Mouse (Mus musculus): Measurements from ENCODE around the gene Usp16. TPM values are rescaled to one million over a fixed set of nuclear protein-coding genes. Genes with fewer than 3 reads are reported as not detected.

The Usp16 gene
- polyA plus RNA-seq, 1 experiment from 2014 or later: 47.8 TPM

GRCm38 (mm10) chr16:87527553-87528249, 73.2 kb downstream of the Usp16 start:
- H3K9ac ChIP-seq (replicated peaks): no peak overlapping the region
- H3K36me3 ChIP-seq: no peaks in the 10 kb centered on the region
- no peaks in the 10 kb centered on the region for H3K9me3 ChIP-seq (replicated peaks)
- no peak for ATAC-seq (ENCODE audit: low FRiP score)
- no peaks in the 10 kb centered on the region for H3K27me3 ChIP-seq (replicated peaks)
- 0 out of 2 replicates have a peak, but pooled peaks cover 7% of the 10 kb centered on the region for H3K4me1 ChIP-seq
- no peak overlapping the region for H3K4me2 ChIP-seq
- H3K27ac ChIP-seq (replicated peaks): no peak overlapping the region
- no peak overlapping the region for H3K4me3 ChIP-seq (replicated peaks)
- 62% methylated on average over 8 of the region's 8 CpGs for WGBS

GRCm38 (mm10) chr16:87528755-87529154, 74.3 kb downstream of the Usp16 start:
- H3K27ac ChIP-seq (replicated peaks): no peak overlapping the region
- no peak overlapping the region for H3K9ac ChIP-seq (replicated peaks)
- H3K4me1 ChIP-seq: 0 out of 2 replicates have a peak, but pooled peaks cover 7% of the 10 kb centered on the region
- H3K9me3 ChIP-seq (replicated peaks): no peaks in the 10 kb centered on the region
- H3K27me3 ChIP-seq (replicated peaks): no peaks in the 10 kb centered on the region
- H3K4me2 ChIP-seq: no peak overlapping the region
- no peak overlapping the region for H3K4me3 ChIP-seq (replicated peaks)
- ATAC-seq (ENCODE audit: low FRiP score): no peak
- WGBS: 79% methylated on average over 10 of the region's 10 CpGs
- H3K36me3 ChIP-seq: no peaks in the 10 kb centered on the region

Other genes starting within 250 kb of the Usp16 start
- gene N6amt1, start 100.5 kb upstream of the Usp16 start, polyA plus RNA-seq (2015; fragmentation: Nextera tagmentation; extraction: Ambion mirVana): 20.6 and 22.5 TPM in 2 replicates
- gene Ltn1, start 22.1 kb upstream of the Usp16 start, polyA plus RNA-seq (2015; fragmentation: Nextera tagmentation; extraction: Ambion mirVana): 21.8 and 23.9 TPM in 2 replicates
- gene Rwdd2b, start 14.1 kb upstream of the Usp16 start, polyA plus RNA-seq (2015; fragmentation: Nextera tagmentation; extraction: Ambion mirVana): 16.5 and 16.7 TPM in 2 replicates
- 379 and 417 TPM in 2 replicates for gene Cct8, start 41.2 kb downstream of the Usp16 start, polyA plus RNA-seq (2015; fragmentation: Nextera tagmentation; extraction: Ambion mirVana)
- gene Map3k7cl, start 98.6 kb downstream of the Usp16 start, polyA plus RNA-seq (2015; fragmentation: Nextera tagmentation; extraction: Ambion mirVana): 0.12 and 0.50 TPM in 2 replicates
- 15.7 and 20.7 TPM in 2 replicates for gene Bach1, start 244.2 kb downstream of the Usp16 start, polyA plus RNA-seq (2015; fragmentation: Nextera tagmentation; extraction: Ambion mirVana)

Data from neural tube, embryonic 15.5 days (tissue).